Mouse (Mus musculus): ENCODE measurements around the gene Cux2.

Cux2 gene

GRCm38 (mm10) chr5:122050017-122050831 is at the start of gene Cux2:
Gene Cux2, minus strand, starts transcription at chr5:122050102.
- peak; percentile 56 to 67 for DNase-seq (ENCODE audit: low spot score in 2 of 2)

- DNase-seq (ENCODE audit: low spot score in 2 of 2), result no peak
Measured at GRCm38 (mm10) chr5:122094439-122094838, 44.5 kb upstream of the Cux2 start.

GRCm38 (mm10) chr5:122093734-122094133 is 43.8 kb upstream of the Cux2 start:
- no peak for DNase-seq (ENCODE audit: low spot score in 2 of 2)

- DNase-seq (ENCODE audit: low spot score in 2 of 2), result no peak
Measured at GRCm38 (mm10) chr5:122092794-122093193, 42.9 kb upstream of the Cux2 start.

- DNase-seq (ENCODE audit: low spot score in 2 of 2), result peak; percentile 45
Measured at GRCm38 (mm10) chr5:122091070-122091469, 41.2 kb upstream of the Cux2 start.

- no peak for DNase-seq (ENCODE audit: low spot score in 2 of 2)
Measured at GRCm38 (mm10) chr5:122089664-122090063, 39.8 kb upstream of the Cux2 start.

GRCm38 (mm10) chr5:122088917-122089316 is 39.0 kb upstream of the Cux2 start:
- DNase-seq (ENCODE audit: low spot score in 2 of 2), result peak; percentile 91 to 93

GRCm38 (mm10) chr5:122086121-122086520 is 36.2 kb upstream of the Cux2 start:
- no peak for DNase-seq (ENCODE audit: low spot score in 2 of 2)

- no peak for DNase-seq (ENCODE audit: low spot score in 2 of 2)
Measured at GRCm38 (mm10) chr5:122085291-122085690, 35.4 kb upstream of the Cux2 start.

GRCm38 (mm10) chr5:122084470-122084869 is 34.6 kb upstream of the Cux2 start:
- DNase-seq (ENCODE audit: low spot score in 2 of 2), result no peak

GRCm38 (mm10) chr5:122083282-122083681 is 33.4 kb upstream of the Cux2 start:
- no peak for DNase-seq (ENCODE audit: low spot score in 2 of 2)

- DNase-seq (ENCODE audit: low spot score in 2 of 2), result no peak
Measured at GRCm38 (mm10) chr5:122081471-122081870, 31.6 kb upstream of the Cux2 start.

- peak; percentile 78 to 82 for DNase-seq (ENCODE audit: low spot score in 2 of 2)
Measured at GRCm38 (mm10) chr5:122080930-122081329, 31.0 kb upstream of the Cux2 start.

GRCm38 (mm10) chr5:122079796-122080195 is 29.9 kb upstream of the Cux2 start:
- no peak for DNase-seq (ENCODE audit: low spot score in 2 of 2)

- no peak for DNase-seq (ENCODE audit: low spot score in 2 of 2)
Measured at GRCm38 (mm10) chr5:122077244-122077643, 27.3 kb upstream of the Cux2 start.

GRCm38 (mm10) chr5:122075736-122076135 is 25.8 kb upstream of the Cux2 start:
- DNase-seq (ENCODE audit: low spot score in 2 of 2), result no peak

GRCm38 (mm10) chr5:122071997-122072396 is 22.1 kb upstream of the Cux2 start:
- DNase-seq (ENCODE audit: low spot score in 2 of 2), result no peak

GRCm38 (mm10) chr5:122070963-122071800 is 21.3 kb upstream of the Cux2 start:
- DNase-seq (ENCODE audit: low spot score in 2 of 2), result no peak

GRCm38 (mm10) chr5:122068563-122068962 is 18.7 kb upstream of the Cux2 start:
- DNase-seq (ENCODE audit: low spot score in 2 of 2), result no peak

- peak; percentile 67 to 72 for DNase-seq (ENCODE audit: low spot score in 2 of 2)
Measured at GRCm38 (mm10) chr5:122063204-122063933, 13.5 kb upstream of the Cux2 start.

GRCm38 (mm10) chr5:122062479-122062878 is 12.6 kb upstream of the Cux2 start:
- DNase-seq (ENCODE audit: low spot score in 2 of 2), result no peak

- no peak for DNase-seq (ENCODE audit: low spot score in 2 of 2)
Measured at GRCm38 (mm10) chr5:122060767-122061333, 10.9 kb upstream of the Cux2 start.
